Mouse (Mus musculus) olfactory bulb, adult 2 months (tissue): ENCODE results near the gene Gm20741.

Experiments used
- CTCF ChIP-seq: fragments of 200-500 bp; IDR thresholded peaks from 2 replicates; pipeline ENCODE4 v1.5.1; 2012; ENCODE audit warnings: low read depth, mild to moderate bottlenecking, low read length, moderate library complexity; ENCODE audit not compliant: insufficient read depth
- POLR2A ChIP-seq: fragments of 200-500 bp; IDR thresholded peaks from 2 replicates; pipeline ENCODE4 v1.6.1; 2012; ENCODE audit warnings: mild to moderate bottlenecking, low read depth, low read length, moderate library complexity; ENCODE audit not compliant: insufficient read depth

DNA sequence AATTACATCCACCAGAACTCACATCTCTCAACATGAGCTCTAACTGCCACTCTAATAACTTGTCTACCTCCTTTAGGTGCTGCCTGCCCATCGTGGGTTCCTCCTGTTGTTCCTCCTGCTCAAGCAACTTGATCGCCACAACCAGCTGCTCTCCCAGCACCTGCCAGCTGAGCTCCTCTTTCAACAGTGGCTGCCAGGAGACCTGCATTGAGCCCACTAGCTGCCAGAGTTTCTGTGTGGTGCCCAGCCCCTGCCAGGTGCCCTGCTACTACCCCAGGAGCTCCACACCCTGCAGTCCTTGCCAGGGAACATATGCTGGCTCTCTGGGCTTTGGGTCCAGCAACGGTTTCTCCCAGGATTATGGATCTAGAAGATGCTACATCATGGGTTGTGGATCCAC lies 8.0 kb upstream of the Gm20741 start, which contains the start of gene Krtap15:
- TF ChIP-seq CTCF (no peak), POLR2A (no peak)
